Mouse (Mus musculus): Measurements from ENCODE around the gene Olfr1339. TPM values are rescaled to one million over a fixed set of nuclear protein-coding genes. Genes with fewer than 3 reads are reported as not detected.

Gene Olfr1339
- polyA plus RNA-seq (2015; fragmentation: Nextera tagmentation; extraction: Ambion mirVana) = not detected in 2 replicates

DNA sequence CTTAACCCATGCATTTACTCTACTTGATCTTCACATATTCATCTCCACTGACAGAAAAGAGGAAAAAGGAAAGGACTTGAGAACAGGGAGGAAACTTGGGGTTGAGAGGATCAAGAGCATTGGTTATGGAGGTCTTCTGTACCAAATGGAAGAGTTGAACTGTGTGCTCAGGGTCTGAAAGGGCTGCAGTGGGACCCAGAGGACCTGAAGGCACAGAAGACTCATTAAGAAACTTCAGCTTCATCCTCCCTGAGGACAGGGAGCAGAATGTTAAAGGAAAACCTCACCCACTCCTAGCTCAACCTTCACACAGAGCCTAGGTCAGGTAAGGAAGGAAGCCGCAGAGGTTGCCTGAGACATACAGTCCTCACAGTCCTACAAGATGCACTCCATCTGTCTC lies at the start of gene Olfr1339:
Olfr1339 (plus strand) TSS at position 301 of the 400 bp plus-strand sequence.
- 93% methylated on average over 1 of the region's 1 CpGs for WGBS
- no peaks in the 10 kb centered on the region for H3K4me1 ChIP-seq (ENCODE audit: insufficient read depth, low read length)
- no peak within 1 kb of the TSS for H3K9ac ChIP-seq (replicated peaks; ENCODE audit: low read length)
- H3K27ac ChIP-seq (ENCODE audit: low read length) = no peak within 1 kb of the TSS
- no peaks in the 10 kb centered on the region for H3K9me3 ChIP-seq (ENCODE audit: low read length)
- H3K36me3 ChIP-seq (ENCODE audit: insufficient read depth, low read length) = no peaks in the 10 kb centered on the region
- H3K4me2 ChIP-seq (replicated peaks; ENCODE audit: low read depth, low read length) = no peak within 1 kb of the TSS
- no peaks in the 10 kb centered on the region for H3K27me3 ChIP-seq (ENCODE audit: insufficient read depth, low read length)
- ATAC-seq (ENCODE audit: low FRiP score, low TSS enrichment) = no peak
- no peak within 1 kb of the TSS for H3K4me3 ChIP-seq (ENCODE audit: low read length)

DNA sequence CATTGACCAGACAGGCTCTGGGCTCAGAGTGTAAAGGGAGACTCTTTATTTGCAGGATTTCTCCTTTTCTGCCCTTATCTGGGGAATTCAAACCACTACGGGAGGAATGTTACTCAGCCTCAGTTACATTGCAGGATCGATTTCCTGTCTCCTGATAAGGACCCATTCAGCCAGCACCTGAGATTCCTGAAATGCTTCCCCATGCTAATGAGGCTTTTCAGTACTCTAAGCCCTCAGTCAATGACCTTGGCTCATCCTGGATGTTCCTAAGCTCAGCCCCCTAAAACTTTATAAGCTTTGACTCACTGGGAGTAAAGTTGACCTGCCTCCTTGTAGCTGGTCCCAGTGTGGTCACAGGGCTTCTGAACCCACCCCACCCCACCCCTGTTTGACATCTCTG lies 44.9 kb upstream of the Olfr1339 start:
- ATAC-seq (ENCODE audit: low FRiP score, low TSS enrichment) = no peak
- no peaks in the 10 kb centered on the region for H3K36me3 ChIP-seq (ENCODE audit: insufficient read depth, low read length)
- no peak overlapping the region for H3K4me2 ChIP-seq (replicated peaks; ENCODE audit: low read depth, low read length)
- no peak overlapping the region for H3K27ac ChIP-seq (ENCODE audit: low read length)
- H3K4me3 ChIP-seq (ENCODE audit: low read length) = no peak overlapping the region
- 55% methylated on average over 2 of the region's 2 CpGs for WGBS
- H3K9me3 ChIP-seq (ENCODE audit: low read length) = no peaks in the 10 kb centered on the region
- no peaks in the 10 kb centered on the region for H3K4me1 ChIP-seq (ENCODE audit: insufficient read depth, low read length)
- H3K9ac ChIP-seq (replicated peaks; ENCODE audit: low read length) = no peak overlapping the region
- H3K27me3 ChIP-seq (ENCODE audit: insufficient read depth, low read length) = no peaks in the 10 kb centered on the region

DNA sequence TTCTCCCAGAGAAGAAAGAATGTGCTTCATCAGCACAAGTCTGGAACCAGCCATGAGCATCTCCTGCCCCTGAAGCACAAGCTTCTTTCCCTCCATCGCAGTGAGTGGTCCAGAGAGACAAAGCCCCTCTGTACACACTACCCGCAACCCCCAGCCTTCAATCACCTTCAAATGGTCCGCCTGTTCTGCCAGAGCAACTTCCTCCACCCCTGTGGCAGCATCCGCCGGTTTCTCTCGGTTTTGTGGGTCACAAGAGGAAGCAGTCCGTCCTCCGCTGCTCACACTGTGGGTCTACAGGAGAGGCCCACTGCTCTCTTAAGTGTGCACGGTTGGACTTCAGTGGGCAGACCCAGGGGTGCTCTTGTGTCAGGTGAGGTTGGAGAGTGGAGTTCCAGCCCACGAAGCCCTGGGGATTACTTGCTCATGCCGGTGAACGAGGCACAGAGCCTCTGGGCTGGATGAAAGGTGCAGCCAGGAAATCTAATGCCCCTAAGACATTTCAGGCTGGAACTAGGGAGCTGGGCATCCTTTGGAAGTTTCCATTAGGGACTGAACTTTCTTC lies 39.5 kb upstream of the Olfr1339 start, which contains the start of gene Olfr1342:
Olfr1342 (minus strand) TSS at position 345 of the 562 bp plus-strand sequence.
- WGBS = 45% methylated on average over 12 of the region's 12 CpGs
- H3K4me3 ChIP-seq (ENCODE audit: low read length) = no peak within 1 kb of the TSS

DNA sequence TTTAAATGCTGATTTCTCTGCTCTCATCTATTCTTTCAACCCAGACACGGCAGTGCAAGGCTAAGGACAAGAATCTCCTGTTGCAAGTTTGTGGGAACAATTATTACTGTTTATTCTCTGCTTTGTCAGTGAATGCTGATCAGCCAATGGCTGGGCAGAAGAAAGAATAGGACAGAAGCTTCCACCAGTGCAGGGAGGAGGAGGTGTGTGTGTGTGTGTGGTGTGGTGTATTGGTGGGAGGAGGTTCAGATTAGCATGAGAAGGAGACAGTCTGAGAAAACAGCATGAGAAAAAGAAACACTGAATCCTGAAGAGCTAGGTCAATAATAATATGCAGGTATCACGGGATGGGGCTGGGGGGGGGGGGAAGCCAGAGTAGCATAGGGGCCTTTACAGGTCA lies 38.2 kb upstream of the Olfr1339 start:
- no peaks in the 10 kb centered on the region; the same call in 1 of the 2 replicates for H3K4me1 ChIP-seq (ENCODE audit: insufficient read depth, low read length)
- H3K9me3 ChIP-seq (ENCODE audit: low read length) = no peaks in the 10 kb centered on the region
- H3K36me3 ChIP-seq (ENCODE audit: insufficient read depth, low read length) = no peaks in the 10 kb centered on the region
- H3K4me3 ChIP-seq (ENCODE audit: low read length) = no peak overlapping the region
- no peak for ATAC-seq (ENCODE audit: low FRiP score, low TSS enrichment)
- WGBS = 28% methylated on average over 2 of the region's 2 CpGs
- H3K9ac ChIP-seq (replicated peaks; ENCODE audit: low read length) = no peak overlapping the region
- H3K27me3 ChIP-seq (ENCODE audit: insufficient read depth, low read length) = no peaks in the 10 kb centered on the region
- no peak overlapping the region for H3K4me2 ChIP-seq (replicated peaks; ENCODE audit: low read depth, low read length)
- no peak overlapping the region for H3K27ac ChIP-seq (ENCODE audit: low read length)

More for the DNA sequence above, 39.5 kb upstream of the Olfr1339 start, which contains the start of gene Olfr1342:
- Histone ChIP-seq H3K9me3 (ENCODE audit: low read length) (no peaks in the 10 kb centered on the region), H3K36me3 (ENCODE audit: insufficient read depth, low read length) (no peaks in the 10 kb centered on the region), H3K27ac (ENCODE audit: low read length) (0 out of 2 replicates have a peak within 1 kb of the TSS, but pooled peaks have one; percentile 27), H3K9ac (replicated peaks; ENCODE audit: low read length) (no peak within 1 kb of the TSS), H3K27me3 (ENCODE audit: insufficient read depth, low read length) (no peaks in the 10 kb centered on the region), H3K4me2 (replicated peaks; ENCODE audit: low read depth, low read length) (peak within 1 kb of the TSS; percentile 22; the same call in 1 of the 2 replicates), H3K4me1 (ENCODE audit: insufficient read depth, low read length) (no peaks in the 10 kb centered on the region; the same call in 1 of the 2 replicates)
- peak; percentile 61 for ATAC-seq (ENCODE audit: low FRiP score, low TSS enrichment)

DNA sequence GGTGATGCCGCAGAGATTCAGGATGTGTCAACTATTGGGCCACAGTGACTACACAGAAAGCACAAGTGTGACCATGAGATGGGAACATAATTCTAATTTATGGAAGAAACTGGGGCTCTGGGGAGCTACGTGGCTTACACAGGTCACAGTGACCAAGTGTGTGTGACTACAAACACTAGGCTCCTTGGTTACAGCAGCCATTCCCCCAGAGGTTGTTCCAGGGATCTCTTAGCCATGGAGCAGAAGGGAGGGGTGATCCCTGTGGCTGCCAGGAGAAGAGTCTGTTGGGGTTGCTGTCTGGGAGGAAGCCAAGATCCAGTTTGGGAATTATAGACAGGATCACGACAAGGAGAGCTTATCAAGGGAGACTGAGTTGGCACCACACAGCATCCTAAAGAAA lies 28.8 kb upstream of the Olfr1339 start, which contains the start of gene Olfr1341:
Olfr1341 (plus strand) TSS at position 301 of the 400 bp plus-strand sequence.
- no peak for ATAC-seq (ENCODE audit: low FRiP score, low TSS enrichment)
- WGBS = 79% methylated on average over 3 of the region's 3 CpGs
- Histone ChIP-seq H3K4me1 (ENCODE audit: insufficient read depth, low read length) (no peaks in the 10 kb centered on the region), H3K4me2 (replicated peaks; ENCODE audit: low read depth, low read length) (no peak within 1 kb of the TSS), H3K9me3 (ENCODE audit: low read length) (no peaks in the 10 kb centered on the region), H3K36me3 (ENCODE audit: insufficient read depth, low read length) (no peaks in the 10 kb centered on the region), H3K9ac (replicated peaks; ENCODE audit: low read length) (no peak within 1 kb of the TSS), H3K4me3 (ENCODE audit: low read length) (no peak within 1 kb of the TSS), H3K27ac (ENCODE audit: low read length) (no peak within 1 kb of the TSS), H3K27me3 (ENCODE audit: insufficient read depth, low read length) (0 out of 2 replicates have a peak, but pooled peaks cover 2% of the 10 kb centered on the region)

DNA sequence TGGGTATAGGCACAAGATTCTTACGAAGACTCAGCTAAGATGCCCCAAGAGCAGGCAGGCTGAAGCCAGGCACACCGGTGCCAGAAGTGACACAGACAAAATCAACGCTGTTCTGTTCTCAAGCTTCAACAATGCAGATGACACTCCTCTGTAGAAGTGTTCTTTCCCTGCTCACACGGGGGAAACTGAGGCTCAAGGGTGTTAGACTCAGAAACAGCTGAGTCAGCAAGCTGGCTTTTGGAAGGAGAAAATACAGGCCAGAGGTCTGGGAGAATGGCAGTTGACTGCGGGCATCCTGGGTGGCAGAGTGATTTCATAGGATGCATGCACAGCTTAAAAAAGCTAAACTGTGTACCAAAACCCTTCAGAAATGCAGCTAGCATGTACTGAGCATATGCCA lies 23.9 kb upstream of the Olfr1339 start:
- ATAC-seq (ENCODE audit: low FRiP score, low TSS enrichment) = no peak
- H3K4me1 ChIP-seq (ENCODE audit: insufficient read depth, low read length) = no peaks in the 10 kb centered on the region
- WGBS = 79% methylated on average over 5 of the region's 5 CpGs
- H3K9ac ChIP-seq (replicated peaks; ENCODE audit: low read length) = no peak overlapping the region
- no peak overlapping the region for H3K27ac ChIP-seq (ENCODE audit: low read length)
- no peaks in the 10 kb centered on the region for H3K36me3 ChIP-seq (ENCODE audit: insufficient read depth, low read length)
- H3K9me3 ChIP-seq (ENCODE audit: low read length) = no peaks in the 10 kb centered on the region
- no peak overlapping the region for H3K4me2 ChIP-seq (replicated peaks; ENCODE audit: low read depth, low read length)
- H3K27me3 ChIP-seq (ENCODE audit: insufficient read depth, low read length) = no peaks in the 10 kb centered on the region
- H3K4me3 ChIP-seq (ENCODE audit: low read length) = no peak overlapping the region

DNA sequence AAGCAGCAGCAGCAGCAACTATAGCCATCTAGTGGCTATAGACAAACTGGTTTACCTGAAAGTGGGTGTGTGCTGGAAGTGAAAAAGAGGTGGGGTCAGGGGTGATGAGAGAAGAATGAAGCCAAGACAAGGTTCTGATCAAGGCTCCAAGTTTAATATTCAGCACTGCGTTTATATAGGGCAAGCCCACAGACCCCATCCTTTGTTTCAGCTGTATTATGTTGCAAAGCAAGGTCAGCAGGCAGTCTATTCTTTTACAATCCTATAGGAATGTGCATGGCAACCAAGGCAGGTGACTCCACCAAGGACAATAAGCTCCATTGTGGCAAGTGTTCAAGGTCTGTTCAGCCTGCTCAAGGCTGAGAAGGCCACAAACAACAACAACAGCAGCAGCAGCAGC lies 20.3 kb upstream of the Olfr1339 start:
- no peaks in the 10 kb centered on the region for H3K36me3 ChIP-seq (ENCODE audit: insufficient read depth, low read length)
- no peaks in the 10 kb centered on the region for H3K4me1 ChIP-seq (ENCODE audit: insufficient read depth, low read length)
- H3K27me3 ChIP-seq (ENCODE audit: insufficient read depth, low read length) = no peaks in the 10 kb centered on the region
- 55% methylated on average over 1 of the region's 1 CpGs for WGBS
- no peak overlapping the region for H3K4me2 ChIP-seq (replicated peaks; ENCODE audit: low read depth, low read length)
- no peak for ATAC-seq (ENCODE audit: low FRiP score, low TSS enrichment)
- H3K9ac ChIP-seq (replicated peaks; ENCODE audit: low read length) = no peak overlapping the region
- no peaks in the 10 kb centered on the region for H3K9me3 ChIP-seq (ENCODE audit: low read length)
- H3K4me3 ChIP-seq (ENCODE audit: low read length) = no peak overlapping the region
- no peak overlapping the region for H3K27ac ChIP-seq (ENCODE audit: low read length)

DNA sequence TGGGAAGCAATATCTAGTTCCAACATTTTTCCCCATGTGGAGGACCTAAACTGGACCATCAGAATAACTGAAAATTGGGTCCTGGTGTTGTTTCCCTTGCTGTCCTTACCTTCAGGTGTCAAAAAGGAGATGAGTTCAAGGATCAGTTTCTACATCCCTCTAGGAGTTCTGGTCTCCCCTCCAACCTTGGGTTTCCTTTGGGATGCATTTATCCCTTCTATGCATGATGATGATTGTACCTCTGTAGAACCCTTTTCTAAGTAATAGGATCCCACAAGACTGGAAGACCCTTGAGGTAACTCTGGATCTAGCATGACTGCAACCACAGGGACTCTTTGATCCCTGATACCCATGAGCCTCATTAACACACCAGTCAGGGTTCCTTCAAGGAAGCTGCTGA lies 12.1 kb upstream of the Olfr1339 start, which contains the start of gene Olfr1340:
Olfr1340 (plus strand) TSS at position 301 of the 400 bp plus-strand sequence.
- H3K9me3 ChIP-seq (ENCODE audit: low read length) = no peaks in the 10 kb centered on the region
- H3K4me1 ChIP-seq (ENCODE audit: insufficient read depth, low read length) = no peaks in the 10 kb centered on the region
- no peak within 1 kb of the TSS for H3K4me3 ChIP-seq (ENCODE audit: low read length)
- ATAC-seq (ENCODE audit: low FRiP score, low TSS enrichment) = no peak
- H3K36me3 ChIP-seq (ENCODE audit: insufficient read depth, low read length) = no peaks in the 10 kb centered on the region
- H3K27me3 ChIP-seq (ENCODE audit: insufficient read depth, low read length) = no peaks in the 10 kb centered on the region
- no peak within 1 kb of the TSS for H3K4me2 ChIP-seq (replicated peaks; ENCODE audit: low read depth, low read length)
- H3K9ac ChIP-seq (replicated peaks; ENCODE audit: low read length) = no peak within 1 kb of the TSS
- H3K27ac ChIP-seq (ENCODE audit: low read length) = no peak within 1 kb of the TSS

DNA sequence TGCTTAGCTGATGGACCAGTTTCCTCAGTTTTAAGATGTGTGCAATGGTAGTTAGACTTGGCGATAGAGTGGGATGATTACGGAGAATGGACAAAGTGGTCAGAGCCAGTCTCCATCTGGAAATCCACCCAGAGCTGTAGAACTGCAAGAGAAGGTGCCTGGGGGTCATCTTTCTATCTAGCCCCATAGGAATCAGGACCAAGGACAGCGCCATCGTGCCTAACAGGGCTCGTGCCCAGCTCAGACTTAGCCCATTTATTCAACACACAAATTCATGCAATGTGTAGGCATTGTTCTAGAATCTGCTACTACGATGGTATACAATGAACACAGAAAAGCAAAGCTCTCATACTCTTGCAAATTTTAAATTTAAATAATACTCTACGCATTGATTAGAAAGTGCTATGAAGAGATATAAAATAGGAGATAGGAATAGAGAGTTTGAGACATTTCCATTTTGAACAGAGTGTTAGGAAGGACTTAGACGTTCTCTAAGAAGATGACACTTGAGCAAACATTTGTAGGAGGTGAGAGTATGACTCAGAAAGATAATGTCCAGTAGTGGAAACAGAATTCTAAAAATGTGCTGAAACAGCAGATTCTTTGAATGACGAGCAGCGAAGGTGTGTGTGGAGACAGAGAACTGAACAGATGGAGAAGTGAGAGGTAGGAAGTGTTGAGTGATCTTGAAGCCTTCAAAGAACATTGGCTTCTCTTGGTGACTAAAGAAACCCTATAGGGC lies 10.1 kb upstream of the Olfr1339 start:
- no peak overlapping the region for H3K4me3 ChIP-seq (ENCODE audit: low read length)
- H3K4me2 ChIP-seq (replicated peaks; ENCODE audit: low read depth, low read length) = no peak overlapping the region
- no peaks in the 10 kb centered on the region for H3K9me3 ChIP-seq (ENCODE audit: low read length)
- no peak for ATAC-seq (ENCODE audit: low FRiP score, low TSS enrichment)
- H3K36me3 ChIP-seq (ENCODE audit: insufficient read depth, low read length) = no peaks in the 10 kb centered on the region
- no peak overlapping the region for H3K9ac ChIP-seq (replicated peaks; ENCODE audit: low read length)
- 52% methylated on average over 10 of the region's 10 CpGs for WGBS
- H3K4me1 ChIP-seq (ENCODE audit: insufficient read depth, low read length) = no peaks in the 10 kb centered on the region
- H3K27ac ChIP-seq (ENCODE audit: low read length) = no peak overlapping the region
- no peaks in the 10 kb centered on the region for H3K27me3 ChIP-seq (ENCODE audit: insufficient read depth, low read length)

DNA sequence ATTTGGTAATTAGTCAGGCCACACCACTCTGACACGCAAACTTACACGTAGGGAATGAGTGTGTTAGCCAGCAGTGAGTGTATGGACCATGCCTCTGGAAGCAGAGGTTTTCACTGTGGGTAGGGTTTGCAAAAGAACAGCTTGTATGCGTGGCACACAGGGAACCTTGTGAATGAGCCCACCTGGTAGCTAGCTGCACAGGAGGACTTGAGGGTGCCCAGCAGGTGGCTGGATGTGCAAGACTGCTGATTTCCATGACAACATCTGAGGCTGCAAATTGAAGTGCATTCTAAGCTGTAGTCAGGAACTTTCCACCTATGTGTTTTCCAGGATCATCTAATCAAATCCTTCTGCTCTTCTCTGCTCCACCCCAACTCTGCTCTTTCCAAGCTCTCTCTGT lies 7.6 kb downstream of the Olfr1339 start:
- no peaks in the 10 kb centered on the region for H3K9me3 ChIP-seq (ENCODE audit: low read length)
- H3K4me1 ChIP-seq (ENCODE audit: insufficient read depth, low read length) = no peaks in the 10 kb centered on the region
- no peak for ATAC-seq (ENCODE audit: low FRiP score, low TSS enrichment)
- H3K4me3 ChIP-seq (ENCODE audit: low read length) = no peak overlapping the region
- H3K27ac ChIP-seq (ENCODE audit: low read length) = no peak overlapping the region
- peaks cover 18% of the 10 kb centered on the region for H3K27me3 ChIP-seq (ENCODE audit: insufficient read depth, low read length)
- H3K36me3 ChIP-seq (ENCODE audit: insufficient read depth, low read length) = no peaks in the 10 kb centered on the region
- no peak overlapping the region for H3K9ac ChIP-seq (replicated peaks; ENCODE audit: low read length)
- WGBS = 75% methylated on average over 3 of the region's 3 CpGs
- H3K4me2 ChIP-seq (replicated peaks; ENCODE audit: low read depth, low read length) = no peak overlapping the region
